Mouse (Mus musculus): ENCODE measurements around the gene Angptl8.

Angptl8 gene

DNA sequence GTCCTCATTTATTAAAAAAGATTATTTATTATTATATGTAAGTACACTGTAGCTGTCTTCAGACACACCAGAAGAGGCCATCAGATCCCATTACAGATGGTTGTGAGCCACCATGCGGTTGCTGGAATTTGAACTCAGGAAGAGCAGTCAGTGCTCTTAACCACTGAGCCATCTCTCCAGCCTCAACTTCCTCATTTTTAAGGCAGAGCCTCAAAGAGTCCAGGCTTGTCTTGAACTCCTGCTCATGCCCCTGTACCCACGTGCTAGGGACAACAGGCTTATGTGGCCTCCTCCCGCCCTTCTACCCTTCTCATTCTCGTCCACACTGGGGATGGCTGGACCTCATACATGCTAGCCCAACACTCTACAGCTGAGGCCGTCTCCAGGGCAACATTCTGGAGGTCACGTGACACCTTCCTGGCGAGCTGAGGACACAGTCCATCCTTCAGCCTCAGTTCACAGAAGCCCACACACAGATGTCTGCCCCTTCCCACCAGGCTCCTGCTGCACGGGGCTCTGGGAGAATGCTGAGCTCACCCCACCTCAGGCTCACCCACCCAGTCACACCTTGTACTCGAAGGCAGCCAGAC is 18.5 kb upstream of the Angptl8 start:
- DNase-seq (ENCODE audit: low spot score) = no peak

DNA sequence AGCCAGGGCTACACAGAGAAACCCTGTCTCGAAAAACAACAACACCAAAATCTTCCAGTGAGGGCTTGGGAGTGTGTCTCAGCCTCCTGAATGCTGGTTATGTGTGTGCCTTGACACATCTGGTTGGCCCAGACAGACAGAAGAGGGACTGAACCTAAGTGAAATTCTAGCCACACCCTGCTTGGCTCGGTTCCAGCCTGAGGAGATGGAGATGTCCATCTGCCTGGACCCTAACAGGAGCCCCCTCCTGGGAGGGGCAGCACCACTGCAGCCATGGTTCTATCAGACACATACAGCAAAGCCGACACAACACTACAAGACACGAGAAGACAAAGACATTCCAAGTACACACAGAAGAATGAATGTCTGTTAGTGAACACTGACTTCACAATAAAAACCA is 17.2 kb upstream of the Angptl8 start:
- DNase-seq (ENCODE audit: low spot score) = no peak

DNA sequence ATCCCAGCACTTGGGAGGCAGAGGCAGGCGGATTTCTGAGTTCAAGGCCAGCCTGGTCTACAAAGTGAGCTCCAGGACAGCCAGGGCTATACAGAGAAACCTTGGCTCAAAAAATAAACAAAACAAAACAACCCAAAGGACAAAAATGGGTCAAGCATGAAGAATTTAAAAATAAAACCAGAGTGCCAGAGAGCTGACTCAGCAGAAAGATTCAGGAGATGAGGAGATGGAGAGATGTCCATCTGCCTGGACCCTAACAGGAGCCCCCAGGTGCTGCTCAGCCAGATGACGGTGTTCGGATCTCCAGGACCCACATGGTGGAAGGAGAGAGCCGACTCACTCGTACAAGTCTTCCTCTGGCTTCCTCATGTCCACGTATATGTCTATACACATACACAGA is 16.7 kb upstream of the Angptl8 start:
- no peak for DNase-seq (ENCODE audit: low spot score)

DNA sequence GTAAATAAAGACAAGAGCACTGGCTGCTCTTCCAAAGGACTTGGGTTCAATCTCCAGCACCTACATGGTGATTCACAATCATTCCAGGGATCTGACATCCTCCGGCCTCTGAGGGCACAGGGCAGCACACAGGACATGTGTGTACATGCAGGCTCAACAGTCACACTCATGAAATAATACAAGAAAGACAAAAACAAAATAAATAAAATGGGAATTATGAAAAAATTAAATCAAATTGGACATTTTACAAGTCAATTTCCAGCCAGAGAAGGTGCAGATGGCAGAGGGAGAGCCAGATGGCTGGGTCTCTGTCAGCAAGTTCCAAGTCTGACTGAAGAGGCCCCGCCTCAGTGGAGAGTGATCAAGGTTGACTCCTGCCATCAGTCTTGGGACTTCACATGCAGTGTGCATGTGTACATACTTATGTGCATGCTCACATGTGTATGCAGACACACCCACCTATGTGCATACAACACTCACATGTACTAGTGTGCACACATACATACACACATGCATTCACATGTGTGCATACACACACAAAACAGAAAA is 16.1 kb upstream of the Angptl8 start:
- DNase-seq (ENCODE audit: low spot score) = no peak

DNA sequence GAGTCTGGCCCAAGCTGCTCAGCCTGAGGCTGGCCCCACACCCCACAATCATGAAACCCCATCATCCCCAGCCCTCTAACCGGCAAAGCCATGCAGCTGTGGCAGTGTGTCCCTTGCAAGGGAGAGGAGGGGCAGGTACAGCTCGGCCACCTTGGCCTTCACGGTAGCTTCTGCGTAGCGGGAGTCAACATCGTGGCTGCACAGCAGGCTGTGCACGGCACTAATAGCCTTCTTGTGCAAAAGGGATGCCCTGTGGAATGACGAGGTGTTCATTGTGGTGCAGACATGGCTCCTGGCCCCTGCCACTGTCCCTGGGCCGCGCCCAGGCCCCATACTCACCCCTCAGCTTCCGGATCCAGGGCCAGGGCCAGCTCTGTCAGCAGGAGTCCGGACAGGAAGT is 15.1 kb upstream of the Angptl8 start:
- no peak for DNase-seq (ENCODE audit: low spot score)

DNA sequence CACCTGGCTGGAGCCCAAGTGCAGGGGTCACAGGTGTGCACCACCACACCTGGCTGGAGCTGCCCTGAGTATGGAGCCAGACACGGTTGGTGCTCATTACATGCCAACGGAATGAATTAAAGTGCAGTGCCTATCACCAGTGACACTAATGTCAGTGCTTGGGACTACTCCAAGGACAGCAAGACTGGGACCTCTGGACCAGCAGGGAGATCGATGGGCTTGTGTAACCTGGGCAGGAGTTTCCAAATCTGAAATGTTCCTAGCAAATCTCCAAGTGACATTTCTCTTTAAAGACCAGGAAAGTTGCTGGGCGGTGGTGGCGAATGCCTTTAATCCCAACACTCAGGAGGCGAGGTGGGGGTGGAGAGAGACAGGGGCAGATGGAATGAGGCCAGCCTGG is 12.6 kb upstream of the Angptl8 start:
- DNase-seq (ENCODE audit: low spot score) = no peak

DNA sequence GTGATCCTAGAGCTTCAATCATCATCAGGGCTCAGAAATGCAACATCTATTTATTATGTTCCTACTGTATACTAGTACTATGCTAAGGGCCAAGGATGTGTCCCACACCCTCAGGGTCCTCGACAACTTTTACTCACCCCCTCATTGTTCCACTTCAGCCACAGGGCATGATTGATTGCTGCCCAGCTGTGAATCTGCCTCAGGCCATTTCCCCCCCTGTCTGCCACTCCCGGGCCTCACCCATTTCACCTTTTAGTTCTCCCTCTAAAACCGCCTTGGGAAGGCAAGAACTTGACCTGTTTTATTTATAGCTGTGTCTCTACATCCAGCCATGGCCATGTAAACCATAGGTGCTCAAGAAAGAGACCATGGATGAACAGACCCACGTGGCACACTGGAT is 11.4 kb upstream of the Angptl8 start:
- no peak for DNase-seq (ENCODE audit: low spot score)

DNA sequence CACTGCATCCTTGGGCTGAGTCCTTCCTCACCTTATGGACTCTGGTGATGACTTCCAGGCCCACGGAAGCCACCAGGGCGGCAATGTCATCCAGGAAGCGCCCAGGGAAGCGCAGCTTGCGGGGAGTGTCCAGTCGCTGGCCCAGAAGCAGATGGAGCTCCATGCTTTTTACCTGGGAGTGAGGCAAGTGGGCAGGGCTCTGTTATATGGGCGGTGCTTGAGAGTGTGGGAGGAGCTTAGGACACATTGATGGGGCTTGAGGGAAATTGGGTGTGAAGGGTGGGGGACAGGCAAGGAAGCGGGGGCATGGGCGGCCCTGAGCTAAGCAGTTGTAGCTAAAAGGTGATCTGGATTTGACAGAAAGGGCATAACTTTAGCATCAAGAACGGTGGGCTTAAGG is 10.9 kb upstream of the Angptl8 start:
- DNase-seq (ENCODE audit: low spot score) = no peak

DNA sequence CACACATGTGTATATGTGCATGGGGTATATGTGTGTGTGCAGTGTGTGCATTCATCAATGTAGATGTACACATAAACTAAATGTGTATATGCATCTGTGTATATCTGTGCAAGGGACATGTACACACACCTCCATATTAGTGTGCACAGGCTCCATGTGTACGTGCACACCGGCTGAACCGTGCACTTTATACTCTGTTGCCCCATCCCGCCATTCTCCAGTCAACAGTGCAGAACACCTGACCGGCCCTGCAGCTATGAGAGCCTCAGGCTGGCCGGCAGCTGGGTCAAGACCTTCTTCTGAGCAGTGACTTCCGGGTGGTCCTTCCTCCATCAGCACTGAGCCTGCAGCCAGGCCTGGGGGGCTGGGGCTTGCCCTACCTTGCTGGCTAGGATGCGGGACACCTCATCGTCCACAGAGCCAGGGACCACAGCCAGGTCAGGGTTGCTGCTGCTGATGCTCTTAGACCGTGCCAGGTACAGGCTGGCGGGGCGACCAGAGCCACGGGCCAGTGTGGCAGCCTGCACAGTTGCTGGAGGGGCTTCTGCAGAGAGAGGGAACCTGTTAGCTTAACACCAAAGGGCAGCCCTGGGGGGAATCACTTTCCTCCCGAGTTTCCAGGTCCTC is 5.4 kb upstream of the Angptl8 start:
- DNase-seq (ENCODE audit: low spot score) = no peak

DNA sequence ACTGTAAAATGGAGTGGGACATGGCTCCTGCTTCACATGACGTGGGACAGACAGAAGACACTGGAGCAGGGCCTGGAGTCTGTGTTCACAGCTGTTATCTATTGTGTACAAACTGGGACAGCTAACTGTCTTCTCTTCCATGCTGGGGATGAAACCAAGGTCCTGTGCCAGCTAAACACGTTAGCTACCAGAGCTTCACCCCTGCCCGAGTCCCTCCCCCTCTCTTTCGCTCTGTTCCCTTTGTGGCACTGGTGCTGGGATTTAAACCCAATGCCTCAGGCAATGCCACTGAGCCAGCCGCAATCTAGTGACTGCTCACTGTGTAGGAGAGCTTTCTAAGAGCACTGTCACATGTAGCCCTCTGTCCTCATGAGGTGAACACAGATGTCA is 4.9 kb upstream of the Angptl8 start:
- no peak for DNase-seq (ENCODE audit: low spot score)

DNA sequence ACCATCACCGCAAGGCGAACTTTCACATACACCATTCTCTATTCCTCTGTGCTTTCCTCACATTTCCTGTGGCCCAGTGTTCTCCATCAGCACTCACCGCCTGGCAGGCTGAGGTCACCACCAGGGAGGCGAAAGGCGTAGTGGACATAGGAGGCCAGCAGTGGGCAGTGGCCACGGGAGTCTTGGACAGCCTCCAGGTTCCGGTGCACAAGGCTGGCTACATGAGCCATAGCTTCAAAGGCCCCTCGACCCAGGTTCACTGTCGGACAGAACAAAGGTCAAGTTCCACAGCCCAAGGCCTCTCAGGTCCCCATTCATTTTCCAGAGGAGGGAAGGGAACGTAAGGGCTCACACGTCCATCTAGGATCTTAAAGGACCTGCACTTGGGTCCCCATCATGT is 4.4 kb upstream of the Angptl8 start:
- no peak for DNase-seq (ENCODE audit: low spot score)

DNA sequence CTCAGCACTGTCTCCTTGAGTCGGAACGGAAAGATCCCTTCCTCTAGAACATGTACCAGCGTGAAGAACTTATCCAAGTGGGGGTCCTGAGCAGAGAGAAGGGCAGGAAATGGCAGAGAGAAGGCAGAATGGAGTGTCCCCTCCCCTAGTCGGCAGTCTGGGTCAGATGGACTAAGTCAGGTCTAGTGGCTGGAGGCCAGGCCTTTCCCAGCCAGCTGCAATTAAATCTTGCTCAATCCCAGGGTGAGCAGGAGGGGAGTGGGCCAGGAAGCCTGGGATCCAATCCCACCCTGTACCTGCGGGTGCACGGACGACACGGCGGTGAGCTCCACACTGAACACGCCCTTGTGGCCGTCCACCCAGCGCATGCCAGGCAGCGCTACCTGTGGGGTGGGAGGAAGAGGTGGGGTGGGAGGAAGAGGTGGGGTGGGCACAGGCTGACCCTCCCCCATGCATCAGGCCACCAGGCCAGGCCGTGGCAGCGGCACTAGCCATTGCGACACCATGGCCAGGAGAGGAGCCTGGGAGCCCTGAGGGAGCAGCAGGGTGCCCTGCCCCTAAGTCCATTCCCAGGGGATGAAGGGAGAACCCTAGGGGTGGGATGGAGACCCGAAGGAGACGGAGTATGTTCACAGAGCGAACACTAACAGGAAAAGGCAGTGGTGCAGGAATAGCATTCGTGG is 3.6 kb upstream of the Angptl8 start:
- DNase-seq (ENCODE audit: low spot score) = no peak

DNA sequence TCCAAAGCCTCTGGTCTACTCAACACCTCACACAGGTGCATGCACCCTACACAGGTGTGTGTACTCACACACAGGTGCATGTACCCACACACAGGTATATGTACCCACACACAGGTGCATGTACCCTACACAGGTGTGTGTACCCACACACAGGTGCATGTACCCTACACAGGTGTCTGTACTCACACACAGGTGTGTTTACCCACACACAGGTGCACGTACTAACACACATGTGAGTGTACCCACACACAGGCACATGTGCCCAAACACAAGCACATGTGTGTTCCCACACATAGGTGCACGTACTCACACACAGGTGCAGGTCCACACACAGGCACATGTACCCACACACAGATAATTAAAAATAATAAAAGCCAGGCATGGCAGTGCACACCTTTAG is 2.4 kb downstream of the Angptl8 start:
- DNase-seq (ENCODE audit: low spot score) = no peak

DNA sequence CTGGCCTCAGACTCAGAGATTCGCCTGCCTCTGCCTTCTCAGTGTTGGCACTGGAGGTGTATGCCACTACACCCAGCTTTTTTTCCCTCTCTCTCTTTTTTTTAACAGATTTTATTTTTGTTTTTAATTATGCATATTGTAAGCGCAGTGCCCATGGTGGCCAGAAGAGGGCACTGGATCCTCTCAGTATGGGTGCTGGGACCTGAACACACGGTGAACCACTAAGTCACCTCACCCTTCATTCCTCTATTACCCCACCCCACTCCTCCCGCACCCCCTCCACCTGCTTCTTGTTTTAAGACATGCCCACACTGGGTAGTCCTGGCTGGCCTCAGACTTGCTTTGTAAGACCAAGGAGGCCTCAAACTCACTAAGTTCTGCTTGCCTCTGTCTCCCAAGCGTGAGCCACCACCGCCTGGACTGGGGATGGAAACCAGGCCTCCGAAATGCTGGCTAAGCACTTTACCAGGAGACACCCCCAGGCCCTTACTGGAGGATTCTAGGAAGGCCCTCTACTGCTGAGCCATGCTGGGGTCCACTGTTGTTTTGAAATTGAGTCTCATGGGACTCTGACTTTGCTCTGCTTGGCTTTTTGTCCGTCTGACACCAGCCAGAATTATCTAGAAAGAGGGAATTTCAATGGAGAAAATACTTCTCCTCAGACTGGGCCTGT is 4.9 kb downstream of the Angptl8 start:
- no peak for DNase-seq (ENCODE audit: low spot score)

DNA sequence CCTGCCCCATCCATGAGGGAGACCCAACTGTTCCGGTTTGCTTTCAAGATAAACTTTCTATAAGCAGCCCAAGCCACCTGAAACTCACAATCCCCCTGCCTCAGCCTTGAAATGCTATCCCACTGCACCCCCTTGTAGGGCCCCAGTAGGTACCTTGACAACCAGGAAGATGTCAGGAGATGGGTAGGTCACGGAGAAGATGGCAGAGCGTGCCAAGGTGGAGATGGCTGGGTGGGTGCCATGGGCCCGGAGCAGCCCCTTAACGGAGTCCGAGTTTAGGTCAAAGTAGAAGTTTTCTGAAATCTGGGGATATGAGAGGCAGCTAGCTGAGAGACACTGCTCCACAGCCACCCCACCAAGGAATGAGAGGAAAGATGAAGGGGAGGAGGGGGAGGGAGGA is 6.0 kb downstream of the Angptl8 start:
- DNase-seq (ENCODE audit: low spot score) = no peak

DNA sequence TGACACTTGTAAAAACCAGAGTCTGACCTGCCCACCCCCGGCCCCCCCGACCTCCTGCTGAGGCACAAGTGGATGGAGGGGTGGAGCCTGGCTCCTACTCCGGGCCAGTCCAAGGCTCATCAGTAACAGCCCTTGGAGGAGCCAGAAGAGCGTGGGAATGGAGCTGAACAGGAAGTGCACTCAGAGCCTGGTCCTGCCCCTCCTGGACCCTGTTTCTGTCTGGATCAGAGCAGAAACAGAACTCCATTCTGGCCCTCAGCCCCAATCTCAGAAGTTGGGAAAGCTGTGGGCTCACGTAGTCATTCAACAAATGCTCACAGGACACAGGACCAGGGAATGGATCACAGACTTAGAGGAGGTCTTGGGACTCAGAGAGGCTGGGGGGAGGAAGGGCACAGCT is 7.1 kb downstream of the Angptl8 start:
- DNase-seq (ENCODE audit: low spot score) = no peak

DNA sequence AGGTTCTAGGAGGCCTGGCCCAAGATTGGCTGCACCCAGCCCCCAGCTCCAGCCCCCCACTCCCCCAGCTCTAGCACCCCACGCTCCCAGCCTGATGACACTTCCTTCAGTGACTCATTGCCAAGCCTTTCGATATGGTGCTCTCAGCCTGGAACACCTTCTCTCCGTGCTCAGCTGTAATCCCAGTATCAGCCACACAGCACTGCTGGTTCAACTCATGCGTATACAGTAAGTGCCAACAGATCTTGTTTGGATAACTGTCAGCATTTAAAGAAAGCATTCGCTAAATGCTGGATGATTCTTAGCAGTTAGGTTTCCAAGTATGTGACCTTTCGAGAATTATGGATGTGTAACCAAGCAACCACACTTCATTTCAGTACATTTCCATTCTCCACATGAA is 7.8 kb downstream of the Angptl8 start:
- DNase-seq (ENCODE audit: low spot score) = no peak

DNA sequence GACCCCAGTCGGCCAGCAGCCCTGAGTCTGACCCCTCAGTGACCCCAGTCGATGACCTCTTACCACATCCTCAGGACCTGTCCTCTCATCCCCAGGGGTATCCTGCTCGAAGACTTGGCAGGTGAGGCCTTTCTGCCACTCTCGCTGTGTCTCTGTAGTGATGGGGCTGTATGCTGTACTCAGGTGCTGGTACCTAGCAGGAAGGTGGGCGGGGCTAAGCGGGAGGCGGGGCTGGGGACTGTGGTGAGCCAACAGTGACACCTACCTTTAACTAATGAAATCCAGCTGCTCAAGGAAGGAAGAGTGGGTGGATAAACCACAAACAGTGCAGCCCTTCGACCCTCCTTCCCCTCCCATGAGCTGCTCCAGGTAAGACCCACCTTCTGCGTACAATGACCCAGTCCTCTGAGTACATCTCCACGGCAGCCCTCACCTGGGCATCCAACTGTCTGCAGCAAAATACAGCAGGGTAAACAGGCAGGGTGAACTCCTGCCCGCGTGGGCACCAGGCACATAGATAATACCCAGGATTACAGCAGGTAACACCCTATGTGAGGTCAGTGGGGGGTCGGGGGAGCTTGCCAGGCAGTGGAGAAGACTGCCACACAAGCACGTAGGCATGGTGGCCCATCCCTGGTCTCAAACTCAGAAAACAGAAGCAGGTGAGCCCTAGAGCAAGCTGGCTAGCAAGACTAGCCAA is 10.2 kb downstream of the Angptl8 start:
- no peak for DNase-seq (ENCODE audit: low spot score)

DNA sequence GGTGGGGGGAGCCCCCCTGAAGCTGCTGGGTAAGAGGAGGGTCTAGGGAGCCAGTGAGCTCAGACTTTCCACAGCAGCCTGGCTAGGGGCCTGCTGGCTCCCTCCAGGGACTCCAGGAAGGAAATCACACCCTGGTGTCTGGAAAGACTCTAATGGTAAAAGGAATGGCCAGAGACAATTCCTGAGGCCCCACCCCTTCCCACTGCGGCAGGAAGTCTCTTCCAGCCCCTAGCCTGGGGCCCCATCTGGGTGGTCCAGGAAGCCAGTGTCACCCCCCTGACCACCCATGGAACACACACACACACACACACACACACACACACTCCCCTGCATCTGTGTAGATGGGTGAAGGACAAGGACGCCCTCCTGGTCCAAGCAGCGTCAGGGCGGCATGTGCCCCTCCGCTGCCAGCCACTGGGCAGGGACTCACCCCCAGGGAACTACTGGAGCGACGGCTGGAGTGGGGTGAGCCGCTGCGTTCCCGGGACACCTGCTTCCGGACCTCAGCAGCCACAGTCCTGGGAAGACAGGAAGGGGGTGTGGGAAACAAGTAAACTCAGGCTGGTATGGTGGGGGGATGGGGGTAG is 11.5 kb downstream of the Angptl8 start:
- no peak for DNase-seq (ENCODE audit: low spot score)

DNA sequence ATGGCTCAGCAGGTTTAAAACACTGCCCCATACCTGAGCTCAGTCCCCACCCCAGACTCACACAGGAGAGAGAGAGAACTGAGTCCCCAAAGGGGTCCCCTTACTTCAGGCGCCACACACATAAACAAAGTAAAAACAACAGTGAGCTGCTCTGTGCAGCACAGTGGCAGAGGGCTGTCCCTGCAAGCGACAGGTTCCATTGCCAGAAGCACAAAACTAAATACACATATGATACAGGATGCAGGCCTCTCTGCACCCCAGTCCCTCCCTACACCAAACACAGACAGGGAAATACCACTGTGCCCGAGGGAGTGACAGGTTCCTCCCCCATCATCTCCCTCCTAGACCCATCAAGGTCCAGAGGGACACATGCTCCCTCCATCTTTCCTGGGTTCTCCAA is 12.1 kb downstream of the Angptl8 start:
- no peak for DNase-seq (ENCODE audit: low spot score)

DNA sequence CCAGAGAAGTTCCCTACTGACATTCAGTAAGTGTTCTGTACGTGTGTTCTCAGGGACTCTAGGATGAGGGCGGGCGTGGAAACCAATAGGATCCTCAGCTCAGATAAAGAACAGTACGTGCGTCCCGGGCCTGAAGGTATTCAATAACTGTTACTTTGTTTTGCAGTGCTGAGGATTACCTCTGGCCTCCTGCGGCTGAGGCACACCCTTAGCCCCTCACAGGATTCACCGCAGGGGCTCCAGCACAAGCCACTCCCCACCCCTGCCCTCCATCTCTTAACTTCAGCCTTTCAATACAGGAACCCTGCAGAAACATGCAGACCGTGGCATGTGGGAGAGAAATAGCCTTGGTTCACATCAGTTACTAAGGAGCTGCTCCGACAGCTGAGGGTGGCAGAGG is 12.6 kb downstream of the Angptl8 start:
- DNase-seq (ENCODE audit: low spot score) = no peak
